Mouse (Mus musculus) layer of hippocampus, adult 9-11 months (tissue): ENCODE results near the gene Ccn6.

ENCODE experiments used
- DNase-seq: peaks from one replicate; pipeline ENCODE4 v3.0.0; 2022

Ccn6 gene

GRCm38 (mm10) chr10:39158306-39158705 is 5.3 kb downstream of the Ccn6 start:
- no peak for DNase-seq

DNA sequence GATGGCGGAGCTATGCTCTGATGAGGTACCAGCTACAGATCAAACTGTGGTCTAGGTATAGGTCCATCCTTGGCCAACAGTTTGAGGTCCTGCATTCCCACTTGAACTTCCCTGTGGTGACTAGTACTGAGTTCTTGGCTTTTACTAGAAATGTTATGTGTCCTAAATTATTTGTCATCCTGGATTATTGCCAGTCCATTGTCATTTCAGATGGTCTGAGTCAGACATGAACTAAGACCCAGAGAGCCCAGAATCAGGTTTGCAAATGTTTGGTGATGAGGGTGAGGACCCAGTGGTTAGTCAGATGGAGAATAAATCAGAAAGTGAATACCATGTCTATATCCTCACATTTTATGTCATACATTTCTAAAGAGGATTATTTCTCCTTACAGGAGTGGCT is 6.3 kb downstream of the Ccn6 start:
- no peak for DNase-seq

DNA sequence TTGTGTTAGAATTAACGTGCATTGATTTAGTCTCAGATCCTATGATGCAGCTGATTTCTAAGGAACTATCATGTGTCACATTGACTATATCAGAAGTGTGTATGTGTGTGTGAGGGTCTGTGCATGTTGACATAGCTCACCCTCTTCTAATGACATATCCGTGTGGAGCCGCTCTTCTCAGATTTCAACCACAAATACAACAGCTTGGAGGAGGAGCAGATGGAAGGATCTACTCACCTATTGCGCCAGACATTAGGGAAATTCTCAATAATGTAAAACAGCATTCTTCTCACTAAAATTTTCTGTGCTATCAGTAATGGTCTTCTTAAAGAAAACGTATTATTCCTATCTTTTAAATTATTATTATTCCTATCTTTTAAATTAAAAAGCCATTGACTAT is 6.9 kb downstream of the Ccn6 start:
- no peak for DNase-seq

DNA sequence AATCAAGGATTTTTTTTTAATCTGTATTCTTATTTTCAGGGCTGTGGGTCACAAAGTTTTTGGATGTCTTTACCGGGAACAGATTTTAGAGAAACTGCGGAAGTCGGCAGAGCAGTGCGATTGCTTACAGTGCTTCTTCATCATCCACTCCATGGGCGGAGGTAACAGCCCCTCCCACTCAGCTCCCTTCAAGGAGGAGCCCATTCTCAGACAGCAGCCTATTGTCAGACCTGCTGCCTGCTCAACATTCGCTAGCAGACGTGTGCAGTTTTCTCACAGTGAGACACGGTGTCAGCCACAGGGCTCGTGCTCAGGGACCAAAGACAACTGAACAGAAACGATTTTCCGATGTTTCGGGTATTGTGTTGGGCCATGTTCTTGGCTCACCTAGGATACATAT is 21.4 kb downstream of the Ccn6 start:
- DNase-seq: no peak

DNA sequence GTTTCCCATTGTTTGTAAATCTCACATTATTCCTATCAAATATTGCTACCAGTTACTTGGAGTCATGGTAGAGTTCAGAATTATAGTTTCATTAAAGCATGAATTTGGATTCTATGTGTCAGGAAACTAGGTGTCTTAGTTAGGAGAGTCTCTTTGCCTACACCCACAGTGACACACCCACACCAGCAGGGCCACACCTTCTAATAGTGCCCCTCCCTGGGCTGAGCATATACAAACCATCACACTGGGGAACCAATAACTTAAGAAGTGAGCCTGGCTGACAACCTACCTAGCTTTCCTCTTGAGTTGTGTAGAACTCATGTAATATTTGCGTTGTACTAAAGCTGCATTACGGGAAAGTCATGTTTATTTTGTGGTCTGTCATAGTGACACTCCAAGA is 22.2 kb downstream of the Ccn6 start:
- no peak for DNase-seq

DNA sequence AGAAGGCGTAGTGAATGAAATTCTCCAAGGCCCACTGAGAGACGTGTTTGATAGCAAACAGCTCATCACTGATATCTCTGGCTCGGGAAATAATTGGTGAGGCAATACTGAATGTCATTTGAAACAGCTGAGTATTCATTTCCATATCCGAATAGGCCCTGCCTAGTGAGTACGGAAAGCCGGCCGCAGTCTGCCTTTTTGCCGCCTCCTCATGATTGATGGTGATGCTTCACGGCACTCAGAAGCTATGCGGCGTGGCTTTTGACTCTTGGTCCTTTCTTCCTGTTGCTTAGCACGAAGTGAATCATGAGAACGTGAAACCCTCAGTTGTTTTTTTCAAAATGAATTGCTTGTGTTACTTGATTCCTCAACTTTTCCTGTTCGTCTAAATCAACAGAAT is 22.8 kb downstream of the Ccn6 start:
- DNase-seq: no peak

- no peak for DNase-seq
Measured at GRCm38 (mm10) chr10:39138761-39139160, 24.8 kb downstream of the Ccn6 start.

DNA sequence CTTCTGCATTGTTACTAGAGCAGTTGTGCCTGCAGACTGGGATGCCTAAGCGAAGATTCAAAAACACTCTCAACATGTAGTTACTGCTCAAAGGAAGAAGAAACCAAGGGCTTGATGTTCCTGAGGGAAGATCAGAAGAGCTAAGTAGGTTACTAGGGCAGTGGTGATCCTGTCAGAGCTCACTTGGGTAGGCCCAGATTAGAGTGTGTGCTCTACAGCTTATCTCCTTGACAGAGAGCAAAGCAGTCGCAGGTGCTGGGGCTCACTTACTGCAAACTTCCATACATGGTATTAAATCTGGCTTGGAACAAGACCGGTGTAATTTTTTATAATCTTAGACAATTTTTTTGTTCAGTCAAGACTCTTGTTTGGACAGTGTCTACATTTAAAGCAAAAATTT is 25.8 kb downstream of the Ccn6 start:
- no peak for DNase-seq

DNA sequence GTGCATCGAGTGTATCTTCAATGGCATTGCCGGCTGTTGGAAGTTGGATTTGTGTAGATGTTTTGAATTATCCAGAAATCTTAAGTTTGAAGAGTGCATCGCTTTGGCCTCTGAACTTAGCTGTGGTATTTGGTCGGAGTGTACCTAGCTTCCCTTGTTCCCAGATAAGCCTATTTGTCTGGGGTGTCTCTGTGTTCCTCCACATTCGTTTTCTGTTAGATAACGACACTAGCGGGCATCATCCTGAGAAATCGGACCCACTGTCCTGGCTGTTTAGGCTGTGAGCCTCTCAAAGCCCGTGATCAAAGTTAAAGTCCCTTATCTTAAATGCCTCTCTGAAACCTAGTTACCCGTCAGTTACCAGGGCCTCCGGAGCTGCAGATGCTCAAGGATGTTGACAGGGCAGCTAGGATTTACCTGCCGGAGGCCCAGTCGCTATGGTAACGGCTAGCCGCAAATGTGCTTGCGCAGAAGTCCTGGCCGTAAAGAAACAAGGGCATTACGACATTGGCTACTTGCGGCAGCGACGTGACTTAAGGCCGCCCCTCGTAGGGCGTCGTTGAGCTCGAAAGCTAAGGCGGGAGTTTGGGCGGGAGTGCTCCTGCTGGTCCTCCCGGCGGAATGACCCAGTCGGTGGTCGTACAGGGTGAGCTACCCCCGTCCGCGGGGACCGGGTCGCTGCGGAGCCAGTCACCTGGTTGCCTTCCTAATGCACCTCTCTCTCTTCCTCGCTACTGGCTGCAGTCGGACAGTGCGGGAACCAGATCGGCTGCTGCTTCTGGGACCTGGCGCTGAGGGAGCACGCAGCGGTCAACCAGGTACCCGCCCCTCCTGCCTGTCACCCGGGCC is 29.9 kb downstream of the Ccn6 start, which contains the start of the genes Fam229b and Tube1:
TSS of gene Fam229b (minus strand) at position 453 of the 849 bp plus-strand sequence.
TSS of gene Tube1 (plus strand) at position 515 of the 849 bp plus-strand sequence.
- peak; percentile 96 for DNase-seq

- no peak for DNase-seq
Measured at GRCm38 (mm10) chr10:39121412-39121811, 42.2 kb downstream of the Ccn6 start.

- no peak for DNase-seq
Measured at GRCm38 (mm10) chr10:39109489-39109874, 54.1 kb downstream of the Ccn6 start.

GRCm38 (mm10) chr10:39108837-39109488 is 54.6 kb downstream of the Ccn6 start:
- no peak for DNase-seq

DNA sequence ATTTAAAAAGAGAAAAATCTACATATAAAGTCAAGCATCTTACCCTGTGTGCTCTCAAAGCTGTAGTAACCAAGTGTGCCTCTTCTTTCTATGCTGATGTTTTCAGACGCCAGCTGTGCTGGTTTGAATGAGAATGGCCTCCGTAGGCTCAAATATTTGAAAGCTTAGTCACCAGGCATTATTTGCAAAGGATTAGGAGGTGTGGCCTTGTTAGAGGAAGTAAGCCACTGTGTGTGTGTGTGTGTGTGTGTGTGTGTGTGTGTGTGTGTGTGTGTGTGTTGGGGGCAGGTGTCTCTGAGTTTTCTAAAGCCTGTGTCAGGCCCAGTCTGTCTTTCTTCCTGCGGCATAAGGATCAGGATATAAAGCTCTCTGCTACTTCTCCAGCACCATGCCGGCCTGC is 56.7 kb downstream of the Ccn6 start:
- no peak for DNase-seq

DNA sequence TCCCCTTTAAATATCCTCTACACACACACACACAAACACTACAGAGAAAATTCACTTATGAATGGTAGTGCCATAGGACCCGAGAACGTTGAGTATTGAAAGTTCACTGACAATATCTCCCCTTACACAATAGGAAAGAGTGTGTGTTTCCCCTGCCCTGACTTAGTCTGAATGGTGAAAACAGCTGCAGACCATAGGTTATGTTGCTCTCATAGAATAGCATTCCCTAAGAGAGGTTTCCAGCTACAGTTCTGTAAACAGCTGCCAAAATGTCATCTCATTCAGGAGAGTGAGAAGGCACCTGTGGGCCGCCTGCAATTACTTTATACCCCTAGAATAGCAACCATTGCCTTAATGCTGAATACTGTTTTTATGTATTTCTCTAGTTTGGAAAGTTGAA is 57.2 kb downstream of the Ccn6 start:
- DNase-seq: no peak

GRCm38 (mm10) chr10:39104803-39105449 is 58.7 kb downstream of the Ccn6 start:
- no peak for DNase-seq
